Mouse (Mus musculus) lung, embryonic 14.5 days (tissue): ENCODE data around the gene Ier2. TPM values are rescaled to one million over a fixed set of nuclear protein-coding genes. Genes with fewer than 3 reads are reported as not detected.
"Not testable (repeated sequence)": the region's sequence is repeated elsewhere in the genome, so short reads cannot be mapped to it uniquely, and the experiment has no call there.

Source experiments
- ATAC-seq: fragments of 200-750 bp; cut with Nextera tagmentation; 2 replicates; pipeline ENCODE4 v1.8.0; 2017; ENCODE audit warnings: mild to moderate bottlenecking, moderate TSS enrichment, moderate library complexity; ENCODE audit not compliant: insufficient read depth
- DNase-seq: peaks from one replicate; pipeline ENCODE4 v3.0.0-alpha.2; 2015
- H3K27ac ChIP-seq: fragments of 300-500 bp; sonication (generic); 2 replicates; pipeline ENCODE4 v1.5.1; 2014; ENCODE audit warnings: low read depth, mild to moderate bottlenecking, moderate library complexity
- H3K27me3 ChIP-seq: fragments of 300-500 bp; sonication (generic); 2 replicates; pipeline ENCODE4 v1.6.1; 2014; ENCODE audit warnings: low read length, control low read depth; ENCODE audit not compliant: insufficient read depth
- H3K36me3 ChIP-seq: fragments of 300-500 bp; sonication (generic); 2 replicates; pipeline ENCODE4 v1.6.1; 2014; ENCODE audit warnings: control low read depth; ENCODE audit not compliant: insufficient read depth
- H3K4me1 ChIP-seq: fragments of 300-500 bp; sonication (generic); 2 replicates; pipeline ENCODE4 v1.6.1; 2014; ENCODE audit warnings: antibody characterized with exemption, control low read depth; ENCODE audit not compliant: insufficient read depth
- H3K4me2 ChIP-seq: fragments of 300-500 bp; sonication (generic); 2 replicates; pipeline ENCODE4 v1.6.1; 2014; ENCODE audit warnings: mild to moderate bottlenecking
- H3K4me3 ChIP-seq: fragments of 300-500 bp; sonication (generic); 2 replicates; pipeline ENCODE4 v1.5.1; 2014; ENCODE audit warnings: low read depth, low read length
- H3K9ac ChIP-seq: fragments of 300-500 bp; sonication (generic); 2 replicates; pipeline ENCODE4 v1.6.1; 2014
- H3K9me3 ChIP-seq: fragments of 300-500 bp; sonication (generic); 2 replicates; pipeline ENCODE4 v1.6.1; 2016; ENCODE audit warnings: low read depth, low read length, control low read depth
- CTCF ChIP-seq: IDR thresholded peaks from 2 replicates; pipeline ENCODE4 v1.5.1; 2016; ENCODE audit warnings: antibody characterized with exemption, low read depth
- WGBS: fragments of 180-500 bp; shearing (Covaris S2); extraction: QIAGEN DNeasy Blood & Tissue Kit; methylation state at CpG from one replicate; pipeline ENCODE4 v1.1.7; 2014; 5-methylcytosine and 5-hydroxymethylcytosine counted together
- polyA plus RNA-seq: library from polyadenylated mRNA; unstranded; fragments of >200 nt; fragmentation: Nextera tagmentation; extraction: Ambion mirVana; gene quantifications from 2 replicates; pipeline ENCODE4 v1.2.1, GENCODE M21; 2014

Ier2 gene
- polyA plus RNA-seq, 1 experiment from 2014 or later: 83.8 TPM

GRCm38 (mm10) chr8:84630145-84630544, 32.5 kb downstream of the Ier2 start:
- H3K4me3 ChIP-seq: no peak overlapping the region
- no peaks in the 10 kb centered on the region for H3K36me3 ChIP-seq
- no peak for ATAC-seq
- no peaks in the 10 kb centered on the region for H3K4me1 ChIP-seq
- H3K4me2 ChIP-seq: no peak overlapping the region
- H3K9me3 ChIP-seq: no peaks in the 10 kb centered on the region
- H3K27me3 ChIP-seq: no peaks in the 10 kb centered on the region
- TF ChIP-seq CTCF: no peak
- no peak for DNase-seq
- WGBS: 66% methylated on average over 4 of the region's 4 CpGs
- H3K27ac ChIP-seq: no peak overlapping the region
- no peak overlapping the region for H3K9ac ChIP-seq

- no peaks in the 10 kb centered on the region for H3K36me3 ChIP-seq
- no peak for ATAC-seq
- no peak overlapping the region for H3K4me3 ChIP-seq
- H3K27me3 ChIP-seq: no peaks in the 10 kb centered on the region
- no peaks in the 10 kb centered on the region for H3K9me3 ChIP-seq
- H3K4me2 ChIP-seq: no peak overlapping the region
- DNase-seq: no peak
- H3K27ac ChIP-seq: no peak overlapping the region
- H3K9ac ChIP-seq: no peak overlapping the region
- no peak for TF ChIP-seq CTCF
- H3K4me1 ChIP-seq: no peaks in the 10 kb centered on the region
- 66% methylated on average over 11 of the region's 11 CpGs for WGBS
Measured at GRCm38 (mm10) chr8:84629586-84629985, 33.1 kb downstream of the Ier2 start.

DNA sequence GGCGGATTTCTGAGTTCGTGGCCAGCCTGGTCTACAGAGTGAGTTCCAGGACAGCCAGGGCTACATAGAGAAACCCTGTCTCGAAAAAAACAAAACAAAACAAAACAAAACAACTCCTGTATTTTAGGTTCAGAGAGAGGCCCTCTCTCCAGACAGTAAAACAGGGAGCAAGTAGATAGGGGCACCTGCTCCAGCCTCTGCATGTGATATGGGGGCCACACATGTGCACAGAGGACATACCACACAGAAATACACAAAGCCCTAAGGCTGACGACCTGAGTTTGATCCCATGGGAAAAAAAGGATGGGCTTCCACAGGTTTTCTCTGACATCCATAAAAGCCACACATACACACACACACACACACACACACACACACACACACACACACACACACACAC, 39.2 kb downstream of the Ier2 start:
- H3K9me3 ChIP-seq, H3K4me3 ChIP-seq, H3K36me3 ChIP-seq, H3K9ac ChIP-seq, DNase-seq, H3K27me3 ChIP-seq, H3K4me1 ChIP-seq, H3K4me2 ChIP-seq, H3K27ac ChIP-seq, ATAC-seq: not testable (repeated sequence)
- 75% methylated on average over 4 of the region's 4 CpGs for WGBS

DNA sequence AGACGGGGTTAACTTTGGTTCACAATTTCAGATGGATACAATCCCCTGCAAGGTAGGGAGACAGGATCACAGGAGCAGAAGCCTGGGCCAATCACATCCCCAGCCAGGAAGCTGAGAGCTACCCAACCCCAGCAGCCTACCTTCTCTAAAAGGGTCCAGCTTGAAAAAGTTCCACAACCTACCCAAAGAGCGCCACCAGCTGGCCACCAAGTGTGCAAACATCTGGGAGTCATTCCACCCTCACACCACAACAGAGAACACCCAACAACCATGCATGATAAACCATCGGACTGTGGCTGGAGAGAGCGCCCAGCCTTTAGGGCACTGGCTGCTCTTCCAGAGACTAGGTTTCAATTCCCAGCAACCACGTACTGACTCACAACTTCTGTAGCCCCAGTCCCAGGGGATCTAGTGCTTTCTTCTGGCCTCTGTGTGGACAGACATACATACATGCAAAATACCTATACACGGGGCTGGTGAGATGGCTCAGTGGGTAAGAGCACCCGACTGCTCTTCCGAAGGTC, 41.5 kb downstream of the Ier2 start:
- Histone ChIP-seq H3K4me3 (no peak overlapping the region), H3K9ac (no peak overlapping the region), H3K4me1 (no peaks in the 10 kb centered on the region), H3K36me3 (no peaks in the 10 kb centered on the region), H3K4me2 (no peak overlapping the region), H3K27me3 (0 out of 2 replicates have a peak, but pooled peaks cover 4% of the 10 kb centered on the region), H3K9me3 (no peaks in the 10 kb centered on the region), H3K27ac (no peak overlapping the region)
- 68% methylated on average over 8 of the region's 8 CpGs for WGBS
- peak; percentile 7; the same call in 1 of the 2 replicates for TF ChIP-seq CTCF
- no peak for ATAC-seq
- no peak for DNase-seq

GRCm38 (mm10) chr8:84617005-84617404, 45.6 kb downstream of the Ier2 start:
- ATAC-seq (no peak), DNase-seq (no peak)
- Histone ChIP-seq H3K9ac (no peak overlapping the region), H3K4me1 (no peaks in the 10 kb centered on the region), H3K4me2 (no peak overlapping the region), H3K9me3 (no peaks in the 10 kb centered on the region), H3K27me3 (0 out of 2 replicates have a peak, but pooled peaks cover 8% of the 10 kb centered on the region), H3K4me3 (no peak overlapping the region), H3K36me3 (no peaks in the 10 kb centered on the region), H3K27ac (no peak overlapping the region)
- 44% methylated on average over 22 of the region's 22 CpGs for WGBS
- no peak for TF ChIP-seq CTCF

DNA sequence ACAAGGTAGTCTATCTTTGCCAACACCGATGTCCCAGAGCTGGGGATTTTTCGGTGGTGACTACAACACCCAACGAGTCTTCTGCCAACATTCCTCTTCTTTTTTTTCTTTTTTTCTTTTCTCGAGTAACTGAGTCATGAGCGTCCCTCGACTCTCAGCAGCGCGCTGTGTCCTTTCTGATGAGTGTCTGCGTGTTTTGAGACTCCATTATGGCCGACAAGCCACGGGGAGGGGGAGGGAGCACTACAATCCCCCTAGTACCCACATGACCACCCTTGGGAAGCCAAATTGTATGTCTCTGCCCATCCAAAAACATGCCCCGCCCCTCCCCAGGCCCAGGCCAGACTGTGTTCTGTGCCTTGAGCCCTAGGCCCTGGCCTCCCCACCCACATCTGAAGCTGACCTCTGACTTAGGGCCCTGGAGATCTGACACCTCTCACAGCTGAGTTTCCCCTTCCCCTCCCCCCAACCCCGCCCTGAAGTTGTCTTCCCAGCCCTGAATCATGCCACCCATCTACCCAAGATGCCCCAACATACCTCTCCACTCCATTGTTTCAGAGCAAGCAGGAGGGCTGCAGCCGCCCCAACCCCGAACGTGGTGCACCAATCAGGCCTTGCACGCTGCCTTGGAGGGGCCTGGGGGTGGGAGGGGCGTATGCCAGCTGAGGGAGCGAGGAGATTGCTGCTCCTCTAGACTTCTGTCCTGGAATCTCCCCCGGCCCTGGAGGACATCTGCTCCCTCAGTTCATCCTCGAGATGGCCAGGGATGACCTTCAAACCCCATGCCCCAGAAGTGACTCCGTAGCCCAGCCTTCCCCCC, 46.8 kb downstream of the Ier2 start:
- no peak for DNase-seq
- TF ChIP-seq CTCF: no peak
- no peak overlapping the region for H3K4me2 ChIP-seq
- no peak overlapping the region for H3K9ac ChIP-seq
- 0 out of 2 replicates have a peak, but pooled peaks cover 8% of the 10 kb centered on the region for H3K27me3 ChIP-seq
- 34% methylated on average over 22 of the region's 22 CpGs for WGBS
- H3K36me3 ChIP-seq: no peaks in the 10 kb centered on the region
- no peaks in the 10 kb centered on the region for H3K4me1 ChIP-seq
- H3K27ac ChIP-seq: no peak overlapping the region
- H3K4me3 ChIP-seq: no peak overlapping the region
- no peak for ATAC-seq
- no peaks in the 10 kb centered on the region for H3K9me3 ChIP-seq

- Histone ChIP-seq H3K4me1 (no peaks in the 10 kb centered on the region), H3K4me3 (no peak overlapping the region), H3K9me3 (no peaks in the 10 kb centered on the region), H3K36me3 (no peaks in the 10 kb centered on the region), H3K4me2 (no peak overlapping the region), H3K27me3 (0 out of 2 replicates have a peak, but pooled peaks cover 8% of the 10 kb centered on the region), H3K27ac (no peak overlapping the region), H3K9ac (no peak overlapping the region)
- TF ChIP-seq CTCF: peak; percentile 58
- WGBS: 33% methylated on average over 16 of the region's 16 CpGs
- ATAC-seq: no peak
- DNase-seq: peak; percentile 65
Measured at GRCm38 (mm10) chr8:84614512-84615223, 48.0 kb downstream of the Ier2 start.

Other genes starting within 250 kb of the Ier2 start
- gene Trmt1, start 23.5 kb upstream of the Ier2 start, polyA plus RNA-seq: 66.1 and 68.6 TPM in 2 replicates
- 29.8 and 33.8 TPM in 2 replicates for gene Nacc1, start 25.0 kb upstream of the Ier2 start, polyA plus RNA-seq
- gene Lyl1, start 38.6 kb upstream of the Ier2 start, polyA plus RNA-seq: 12.0 and 12.5 TPM in 2 replicates
- gene G430095P16Rik, start 60.2 kb upstream of the Ier2 start, polyA plus RNA-seq: 2.7 and 2.8 TPM in 2 replicates
- 42.3 and 44.1 TPM in 2 replicates for gene Nfix, start 137.5 kb upstream of the Ier2 start, polyA plus RNA-seq
- 4.5 and 4.6 TPM in 2 replicates for gene Dand5, start 160.0 kb upstream of the Ier2 start, polyA plus RNA-seq
- 44.2 and 45.0 TPM in 2 replicates for gene Gadd45gip1, start 168.7 kb upstream of the Ier2 start, polyA plus RNA-seq
- gene Rad23a, start 177.8 kb upstream of the Ier2 start, polyA plus RNA-seq: 118 and 123 TPM in 2 replicates
- 886 and 920 TPM in 2 replicates for gene Calr, start 184.1 kb upstream of the Ier2 start, polyA plus RNA-seq
- 92.9 and 103 TPM in 2 replicates for gene Farsa, start 194.1 kb upstream of the Ier2 start, polyA plus RNA-seq
- 79.9 and 94.8 TPM in 2 replicates for gene Syce2, start 209.3 kb upstream of the Ier2 start, polyA plus RNA-seq
- 28.1 and 30.4 TPM in 2 replicates for gene Gcdh, start 231.1 kb upstream of the Ier2 start, polyA plus RNA-seq
- gene Klf1, start 239.1 kb upstream of the Ier2 start, polyA plus RNA-seq: 1.8 and 1.9 TPM in 2 replicates
- gene Dnase2a, start 245.7 kb upstream of the Ier2 start, polyA plus RNA-seq: 12.0 and 15.3 TPM in 2 replicates